Mouse (Mus musculus): ENCODE data around the gene Lrrc75a. TPM values are rescaled to one million over a fixed set of nuclear protein-coding genes. Genes with fewer than 3 reads are reported as not detected.
"Not testable (repeated sequence)": the region's sequence is repeated elsewhere in the genome, so short reads cannot be mapped to it uniquely, and the experiment has no call there.

Lrrc75a gene
- 10 to 100 TPM; 13.0 to 14.2 TPM for total RNA-seq (2021)

- DNase-seq (ENCODE audit: extremely low spot score in 1 of 2, low spot score in 2 of 2), result peak in 1 of 2 experiments; percentile 60
Measured at GRCm38 (mm10) chr11:62647661-62648590, at the start of gene Lrrc75a. Lrrc75a (minus strand) TSS chr11:62648523.

GRCm38 (mm10) chr11:62695126-62695525 is 46.8 kb upstream of the Lrrc75a start:
- intact Hi-C loops (cut with DNase I), result no loop called here
- no peak for DNase-seq (ENCODE audit: extremely low spot score in 1 of 2, low spot score in 2 of 2)

More at GRCm38 (mm10) chr11:62647661-62648590, at the start of gene Lrrc75a:
- intact Hi-C loops (cut with DNase I), result loop anchor here (2.0 kb wide), 1 partner anchor 35 kb away; no protein-coding TSS in a partner anchor

- intact Hi-C loops (cut with DNase I), result loop anchor here (5.0 kb wide), 1 partner anchor 81 kb away; no protein-coding TSS in a partner anchor
- peak in 1 of 2 experiments; percentile 21 for DNase-seq (ENCODE audit: extremely low spot score in 1 of 2, low spot score in 2 of 2)
Measured at GRCm38 (mm10) chr11:62693299-62694184, 45.2 kb upstream of the Lrrc75a start.

GRCm38 (mm10) chr11:62691592-62691991 is 43.3 kb upstream of the Lrrc75a start:
- intact Hi-C loops (cut with DNase I), result loop anchor here (5.0 kb wide), 1 partner anchor 79 kb away; no protein-coding TSS in a partner anchor
- DNase-seq (ENCODE audit: extremely low spot score in 1 of 2, low spot score in 2 of 2), result no peak

GRCm38 (mm10) chr11:62679954-62680353 is 31.6 kb upstream of the Lrrc75a start:
- intact Hi-C loops (cut with DNase I), result no loop called here

GRCm38 (mm10) chr11:62678778-62679354 is 30.5 kb upstream of the Lrrc75a start:
- intact Hi-C loops (cut with DNase I), result no loop called here
- no peak for DNase-seq (ENCODE audit: extremely low spot score in 1 of 2, low spot score in 2 of 2)

More at GRCm38 (mm10) chr11:62679954-62680353, 31.6 kb upstream of the Lrrc75a start:
- no peak for DNase-seq (ENCODE audit: extremely low spot score in 1 of 2, low spot score in 2 of 2)

GRCm38 (mm10) chr11:62676290-62676596 is 27.9 kb upstream of the Lrrc75a start:
- no peak for DNase-seq (ENCODE audit: extremely low spot score in 1 of 2, low spot score in 2 of 2)
- intact Hi-C loops (cut with DNase I), result no loop called here

GRCm38 (mm10) chr11:62675480-62676289 is 27.4 kb upstream of the Lrrc75a start:
- intact Hi-C loops (cut with DNase I), result loop anchor here (1.0 kb wide), 1 partner anchor 62 kb away; no protein-coding TSS in a partner anchor
- DNase-seq (ENCODE audit: extremely low spot score in 1 of 2, low spot score in 2 of 2), result peak; percentile 75 to 82

- peak in 1 of 2 experiments; percentile 40 for DNase-seq (ENCODE audit: extremely low spot score in 1 of 2, low spot score in 2 of 2)
- intact Hi-C loops (cut with DNase I), result no loop called here
Measured at GRCm38 (mm10) chr11:62670006-62670405, 21.7 kb upstream of the Lrrc75a start.

GRCm38 (mm10) chr11:62669471-62669870 is 21.1 kb upstream of the Lrrc75a start:
- peak in 1 of 2 experiments; percentile 31 for DNase-seq (ENCODE audit: extremely low spot score in 1 of 2, low spot score in 2 of 2)
- intact Hi-C loops (cut with DNase I), result no loop called here

GRCm38 (mm10) chr11:62668986-62669385 is 20.7 kb upstream of the Lrrc75a start:
- intact Hi-C loops (cut with DNase I), result no loop called here
- no peak for DNase-seq (ENCODE audit: extremely low spot score in 1 of 2, low spot score in 2 of 2)

GRCm38 (mm10) chr11:62664250-62664649 is 15.9 kb upstream of the Lrrc75a start:
- DNase-seq (ENCODE audit: extremely low spot score in 1 of 2, low spot score in 2 of 2), result no peak
- intact Hi-C loops (cut with DNase I), result no loop called here

GRCm38 (mm10) chr11:62660885-62661284 is 12.6 kb upstream of the Lrrc75a start:
- intact Hi-C loops (cut with DNase I), result no loop called here
- DNase-seq (ENCODE audit: extremely low spot score in 1 of 2, low spot score in 2 of 2), result no peak

- intact Hi-C loops (cut with DNase I), result no loop called here
- DNase-seq (ENCODE audit: extremely low spot score in 1 of 2, low spot score in 2 of 2), result no peak
Measured at GRCm38 (mm10) chr11:62652080-62652479, 3.8 kb upstream of the Lrrc75a start.

GRCm38 (mm10) chr11:62651563-62651962 is 3.2 kb upstream of the Lrrc75a start:
- intact Hi-C loops (cut with DNase I), result no loop called here
- no peak for DNase-seq (ENCODE audit: extremely low spot score in 1 of 2, low spot score in 2 of 2)

GRCm38 (mm10) chr11:62649803-62650202 is 1.5 kb upstream of the Lrrc75a start:
- not testable (repeated sequence) for DNase-seq (ENCODE audit: extremely low spot score in 1 of 2, low spot score in 2 of 2)
- intact Hi-C loops (cut with DNase I), result loop anchor here (2.0 kb wide), 1 partner anchor 37 kb away; no protein-coding TSS in a partner anchor

- intact Hi-C loops (cut with DNase I), result loop anchor here (2.0 kb wide), 1 partner anchor 36 kb away; no protein-coding TSS in a partner anchor
Measured at GRCm38 (mm10) chr11:62648591-62649391, 468 bp upstream of the Lrrc75a start, which contains the start of gene Mmgt2. Mmgt2 (plus strand) TSS chr11:62648664.

More at GRCm38 (mm10) chr11:62648591-62649391, 468 bp upstream of the Lrrc75a start, which contains the start of gene Mmgt2:
- peak; percentile 84 to 95 for DNase-seq (ENCODE audit: extremely low spot score in 1 of 2, low spot score in 2 of 2)
